Mouse (Mus musculus) myocyte (in vitro differentiated cells): ENCODE measurements around the gene Hlcs.

Experiments
- TCF12 ChIP-seq: IDR thresholded peaks from one replicate; pipeline ENCODE4 v1.6.1; 2011; ENCODE audit warnings: mild to moderate bottlenecking, control low read depth; ENCODE audit not compliant: poor library complexity, insufficient read depth, severe bottlenecking
- USF1 ChIP-seq: IDR thresholded peaks from one replicate; pipeline ENCODE4 v1.6.1; 2011; ENCODE audit warnings: low read depth, mild to moderate bottlenecking, control low read depth, moderate library complexity

DNA sequence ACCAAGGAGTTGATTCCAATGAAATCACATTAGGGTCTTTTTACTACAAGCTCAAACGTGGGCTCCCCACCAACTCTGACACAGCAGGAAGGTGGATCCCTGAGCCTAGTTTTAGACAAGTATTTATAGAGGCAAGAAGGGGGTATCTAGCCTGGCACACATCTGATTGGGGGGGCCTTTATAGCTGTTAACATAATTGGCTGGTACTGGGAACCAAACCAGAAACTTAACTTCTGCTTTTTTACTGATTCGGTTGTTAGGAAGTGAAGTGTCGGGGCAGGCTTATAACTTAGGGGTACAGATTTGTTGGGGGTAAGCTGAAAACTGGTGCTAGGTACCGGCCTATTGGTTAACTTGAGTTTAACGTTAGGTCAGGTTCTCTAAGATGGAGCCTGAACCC is 6.9 kb upstream of the Hlcs start:
- TF ChIP-seq TCF12, result no peak
- TF ChIP-seq USF1, result no peak
